Mouse (Mus musculus) gastrocnemius, adult 18-20 months (tissue): Measurements from ENCODE around the gene Camta1. TPM values are rescaled to one million over a fixed set of nuclear protein-coding genes. Genes with fewer than 3 reads are reported as not detected.
A peak's percentile ranks its signal among the peaks of the same experiment; 100 is the strongest.

Experiments used
- DNase-seq: peaks from one replicate; pipeline ENCODE4 v3.0.0; 2021; ENCODE audit warnings: low spot score
- total RNA-seq, 2 experiments: library from RNA; stranded (reverse); gene quantifications; 2 replicates each; pipeline ENCODE4 v1.2.3; 2021

The Camta1 gene
- total RNA-seq, 2 experiments from 2014 or later = 99.5 to 122 TPM

DNA sequence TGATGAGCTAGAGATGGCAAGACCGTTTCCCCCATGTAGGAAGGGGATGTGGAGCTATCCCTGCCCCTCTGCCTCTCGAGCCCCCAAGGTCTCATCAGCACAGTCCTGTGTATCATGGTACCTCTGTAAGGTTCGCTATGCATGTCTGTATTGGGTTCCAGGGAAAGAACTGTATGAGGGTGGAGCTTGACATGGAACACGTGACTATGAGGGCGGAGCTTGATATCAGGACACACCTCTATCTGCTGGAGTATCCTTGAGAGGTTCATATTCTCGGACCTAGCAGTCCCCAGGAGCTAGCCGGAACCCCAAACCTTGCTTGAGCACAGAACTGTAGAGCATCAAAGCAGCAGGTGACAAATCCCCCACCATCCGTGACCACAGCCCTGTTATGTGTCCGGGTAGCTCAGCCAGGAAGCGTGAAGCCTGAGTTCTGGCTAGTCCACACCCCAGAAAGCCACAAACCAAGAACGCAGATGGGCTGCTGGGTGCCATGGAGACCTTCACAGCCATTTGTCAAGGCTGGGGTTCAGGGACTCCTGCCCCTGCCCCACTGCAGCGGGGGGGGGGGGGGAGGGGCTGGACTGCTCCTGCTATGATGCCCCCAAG is 122.2 kb downstream of the Camta1 start:
- no peak for DNase-seq

DNA sequence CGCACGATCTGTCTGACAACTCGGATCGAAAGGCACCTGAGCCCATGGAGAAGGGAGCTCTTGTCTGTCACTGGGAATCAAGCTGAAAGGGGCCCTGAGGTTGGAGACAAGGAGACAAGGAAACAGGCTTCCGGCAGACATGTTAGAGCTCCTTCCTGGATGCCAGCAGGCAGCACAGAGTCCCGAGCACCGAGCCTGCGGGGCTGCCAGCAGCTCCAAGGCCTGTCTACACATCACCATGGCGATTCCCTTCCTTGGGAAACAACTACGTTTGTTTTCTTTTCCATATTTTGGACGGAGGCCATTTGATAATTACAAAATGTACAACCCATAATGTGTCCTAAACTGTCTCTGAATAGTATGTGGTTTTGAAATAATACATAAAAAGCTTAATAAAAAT is 122.8 kb downstream of the Camta1 start:
- no peak for DNase-seq

DNA sequence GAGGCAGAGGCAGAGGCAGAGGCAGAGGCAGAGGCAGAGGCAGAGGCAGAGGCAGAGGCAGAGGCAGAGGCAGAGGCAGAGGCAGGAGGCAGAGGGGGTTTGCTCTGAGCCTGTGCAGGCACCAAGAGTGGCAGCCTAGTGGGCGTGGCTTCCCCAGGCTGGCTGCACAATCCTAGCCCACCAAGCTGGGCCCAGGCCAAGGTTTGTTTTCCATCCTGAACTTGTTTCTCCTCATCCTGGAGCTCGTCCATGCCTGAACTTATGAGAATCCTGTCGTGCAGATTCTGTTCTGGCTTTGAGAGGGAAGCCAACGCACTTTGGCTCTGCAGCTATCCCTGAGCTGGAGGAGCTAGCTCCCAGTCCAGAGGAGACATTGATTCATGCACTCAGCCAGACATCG is 123.4 kb downstream of the Camta1 start:
- no peak for DNase-seq

GRCm38 (mm10) chr4:151732668-151733067 is 129.0 kb downstream of the Camta1 start:
- no peak for DNase-seq

- DNase-seq = no peak
Observed at GRCm38 (mm10) chr4:151730037-151730759, 131.5 kb downstream of the Camta1 start.

GRCm38 (mm10) chr4:151729116-151729515 is 132.6 kb downstream of the Camta1 start:
- DNase-seq = no peak

DNA sequence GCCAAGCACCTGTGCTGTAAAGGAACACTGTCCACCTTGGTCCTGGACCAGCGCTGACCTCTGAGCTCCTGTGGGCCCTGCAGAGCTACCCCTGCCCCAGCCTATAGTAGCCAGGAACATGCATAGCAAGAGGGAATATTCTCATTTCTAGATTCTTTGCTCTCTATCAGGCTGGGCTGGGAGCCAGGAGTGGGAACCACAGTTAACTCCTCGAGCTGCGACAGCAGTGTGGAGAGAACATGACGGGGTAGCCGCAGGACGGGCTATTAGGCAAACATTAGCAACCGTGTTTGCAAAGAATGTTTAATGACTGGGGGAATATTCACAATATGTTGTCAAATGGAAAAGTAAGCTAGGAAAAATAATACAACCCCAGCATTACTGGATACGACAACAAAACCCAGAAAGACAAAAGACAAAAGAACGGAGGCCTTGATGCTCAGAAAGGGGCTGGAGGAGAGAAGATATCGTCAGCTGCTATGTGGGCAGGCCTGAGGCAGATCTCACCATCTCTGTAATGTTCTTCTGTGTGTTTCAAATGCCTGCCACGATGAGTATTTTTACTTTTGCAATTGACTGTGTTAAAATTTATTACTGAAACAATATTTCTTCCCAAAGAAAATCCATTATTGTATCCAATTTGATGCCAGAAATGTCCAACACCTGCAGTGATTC is 133.1 kb downstream of the Camta1 start:
- no peak for DNase-seq

DNA sequence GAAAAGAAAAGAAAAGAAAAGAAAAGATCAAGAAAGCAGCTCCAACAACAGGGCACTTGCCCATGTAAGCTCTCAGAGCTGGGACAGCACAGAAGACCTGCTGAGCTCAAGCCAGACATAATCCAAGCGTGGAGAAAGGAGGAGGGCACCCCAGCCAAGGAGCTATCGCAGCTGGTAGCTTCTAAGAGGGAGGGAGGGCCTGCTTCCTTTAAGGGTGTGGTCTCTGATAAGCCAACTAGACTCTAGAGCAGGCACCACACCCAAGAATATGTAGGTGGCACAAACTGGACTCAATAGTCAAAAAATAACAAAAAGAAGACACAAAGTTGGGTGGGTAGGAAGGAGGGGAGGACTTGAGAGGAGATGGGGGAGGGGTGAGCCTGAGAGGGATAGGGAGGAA is 135.3 kb downstream of the Camta1 start:
- no peak for DNase-seq

DNA sequence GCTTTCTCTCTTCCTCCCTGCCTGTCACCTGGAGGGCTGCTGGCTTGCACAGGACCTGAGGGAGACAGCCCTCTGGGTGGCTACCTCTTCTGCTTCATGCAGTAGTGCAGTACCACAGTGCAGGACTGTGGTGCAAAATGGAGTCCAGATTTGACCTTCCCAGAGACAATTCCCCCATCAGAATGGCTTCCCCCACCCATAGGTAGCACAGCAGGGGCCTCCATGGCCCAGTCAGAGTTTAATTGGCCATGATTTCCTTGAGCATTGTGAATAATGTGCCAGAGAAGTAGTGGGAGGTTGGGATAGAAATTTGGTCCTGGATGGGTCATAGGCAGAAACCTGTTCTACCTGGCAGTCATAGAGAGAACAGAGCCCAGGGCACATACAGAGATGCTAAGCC is 136.8 kb downstream of the Camta1 start:
- no peak for DNase-seq

DNA sequence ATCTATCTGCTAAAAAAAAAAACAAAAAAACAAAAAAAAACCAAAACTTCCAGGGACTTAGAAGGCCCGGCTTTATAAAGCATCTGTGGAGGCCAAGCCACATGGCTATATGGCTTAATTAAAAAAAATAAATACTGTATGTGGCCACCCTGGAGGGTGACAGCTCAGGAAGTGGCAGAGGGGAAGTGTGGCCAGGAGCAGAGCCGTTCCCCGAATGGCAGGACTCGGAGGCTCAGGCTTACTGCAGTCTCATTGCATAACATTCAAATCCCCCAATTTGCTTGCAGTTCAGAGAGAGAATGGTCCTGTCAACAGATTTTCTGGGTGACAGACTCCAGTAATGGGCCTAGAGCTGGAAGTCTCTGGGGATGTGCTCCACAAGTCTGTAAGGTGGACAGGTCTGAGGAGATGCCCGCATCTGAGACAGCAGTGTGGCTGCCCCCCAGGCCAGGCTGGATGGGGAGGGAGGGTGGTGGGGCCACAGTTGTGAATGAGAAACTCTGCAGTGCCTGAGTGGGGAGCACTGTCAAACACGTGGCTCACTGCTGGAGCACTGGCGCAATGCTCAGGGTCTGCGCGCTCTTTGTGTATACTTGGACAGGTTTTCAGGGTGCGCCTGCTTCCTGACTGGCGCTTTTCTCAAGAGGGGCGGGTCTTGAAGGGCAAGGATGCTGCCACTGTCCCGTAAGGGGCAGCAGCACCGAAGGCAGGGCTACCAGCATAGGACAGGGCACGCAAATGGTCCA is 140.8 kb downstream of the Camta1 start:
- DNase-seq = no peak

GRCm38 (mm10) chr4:151718866-151719475 is 142.7 kb downstream of the Camta1 start:
- DNase-seq = peak; percentile 34

DNA sequence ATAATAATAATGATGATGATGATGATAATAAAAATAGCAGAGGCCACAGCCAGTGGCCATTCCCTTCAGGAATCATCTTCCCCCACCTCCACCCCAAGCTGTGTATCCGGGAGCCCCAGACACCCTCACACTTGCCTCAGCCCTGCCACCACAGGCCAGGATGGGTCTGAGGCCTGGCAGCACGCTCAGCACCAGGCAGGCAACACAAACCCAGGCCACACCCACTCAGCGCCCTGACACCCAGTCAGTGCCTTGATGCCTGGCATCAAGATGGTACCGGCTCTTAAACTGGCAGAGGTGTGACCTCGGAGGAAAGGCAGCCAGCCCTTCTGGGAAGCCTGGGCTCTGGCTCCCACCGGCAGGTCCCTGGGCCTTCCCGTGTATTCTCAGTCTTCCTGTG is 143.8 kb downstream of the Camta1 start:
- peak; percentile 21 for DNase-seq

DNA sequence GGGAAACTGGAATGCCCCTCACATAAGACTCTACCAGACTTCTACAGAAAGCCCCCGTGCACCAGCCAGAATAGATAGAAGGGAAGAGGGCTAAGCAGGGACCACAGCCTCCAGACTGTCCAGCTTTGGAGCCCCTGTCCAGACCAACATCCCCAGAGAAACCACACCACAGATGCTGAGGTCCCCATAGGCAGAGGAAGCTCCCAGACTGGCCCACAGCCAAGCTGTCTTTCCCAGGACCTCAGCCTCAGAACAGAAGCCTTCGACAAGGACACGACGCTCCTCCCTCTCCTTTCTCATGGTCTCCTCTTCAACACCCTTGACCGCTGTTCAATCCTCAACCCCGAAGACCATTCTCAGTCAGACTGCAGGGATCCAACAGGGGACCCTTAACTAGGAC is 148.0 kb downstream of the Camta1 start:
- DNase-seq = no peak

GRCm38 (mm10) chr4:151711406-151711805 is 150.3 kb downstream of the Camta1 start:
- no peak for DNase-seq

GRCm38 (mm10) chr4:151710522-151710921 is 151.2 kb downstream of the Camta1 start:
- no peak for DNase-seq

DNA sequence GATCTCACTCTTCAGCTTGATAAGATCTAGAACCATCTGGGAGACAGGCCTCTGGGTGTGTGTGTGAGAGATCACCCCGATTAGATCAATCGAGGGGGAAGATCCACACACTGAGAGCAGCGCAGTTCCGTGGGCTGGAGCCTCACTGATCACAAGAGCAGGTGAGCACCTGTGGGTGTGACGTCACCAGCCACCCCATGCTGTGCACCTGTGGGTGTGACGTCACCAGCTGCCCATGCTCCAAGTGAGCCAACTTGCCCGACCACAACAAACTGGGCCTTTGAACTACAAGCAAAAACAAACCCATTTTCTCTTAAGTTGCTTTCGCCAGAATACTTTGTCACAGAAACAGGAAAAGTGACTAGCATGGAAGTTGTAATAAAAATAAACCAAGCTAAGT is 152.4 kb downstream of the Camta1 start:
- DNase-seq = no peak

- no peak for DNase-seq
Observed at GRCm38 (mm10) chr4:151703069-151703735, 158.5 kb downstream of the Camta1 start.

GRCm38 (mm10) chr4:151702463-151702862 is 159.2 kb downstream of the Camta1 start:
- no peak for DNase-seq

GRCm38 (mm10) chr4:151695984-151696383 is 165.7 kb downstream of the Camta1 start:
- DNase-seq = no peak

GRCm38 (mm10) chr4:151694531-151694930 is 167.1 kb downstream of the Camta1 start:
- no peak for DNase-seq

DNA sequence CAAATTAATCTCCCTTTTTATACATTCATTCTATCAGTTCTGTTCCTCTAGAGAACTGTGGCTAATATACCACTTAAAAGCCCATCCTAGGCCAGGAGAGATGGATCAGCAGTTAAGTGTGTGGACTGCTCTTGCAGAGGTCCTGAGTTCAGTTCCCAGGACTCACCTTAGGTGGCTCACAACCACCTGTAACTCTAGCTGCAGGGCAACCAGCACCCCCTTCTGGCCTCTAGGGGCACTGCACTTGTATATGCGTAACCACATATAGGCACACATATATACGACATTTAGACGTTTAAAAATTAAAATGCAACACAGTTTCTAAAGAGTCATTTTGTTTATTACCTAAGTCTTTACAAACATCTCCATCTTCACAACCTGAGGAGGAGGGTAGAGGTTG is 167.6 kb downstream of the Camta1 start:
- DNase-seq = no peak
